Mouse (Mus musculus) neural tube, embryonic 10.5 days (tissue): ENCODE measurements around the gene Ramp3.

Source experiments
- DNase-seq: peaks from one replicate; pipeline ENCODE4 v3.0.0-alpha.2; 2017; ENCODE audit warnings: low spot score; ENCODE audit errors: extremely low spot score

Ramp3 gene

GRCm38 (mm10) chr11:6670044-6670443 lies 11.7 kb downstream of the Ramp3 start:
- DNase-seq = no peak

- no peak for DNase-seq
Observed at GRCm38 (mm10) chr11:6670826-6671225, 12.5 kb downstream of the Ramp3 start.

- DNase-seq = no peak
Observed at GRCm38 (mm10) chr11:6674701-6675100, 16.4 kb downstream of the Ramp3 start.

GRCm38 (mm10) chr11:6675402-6675801 lies 17.1 kb downstream of the Ramp3 start:
- DNase-seq = no peak

GRCm38 (mm10) chr11:6676641-6677040 lies 18.3 kb downstream of the Ramp3 start:
- no peak for DNase-seq

- no peak for DNase-seq
Observed at GRCm38 (mm10) chr11:6677530-6677929, 19.2 kb downstream of the Ramp3 start.

- DNase-seq = no peak
Observed at GRCm38 (mm10) chr11:6679694-6680396, 21.5 kb downstream of the Ramp3 start.

GRCm38 (mm10) chr11:6680397-6680818 lies 22.1 kb downstream of the Ramp3 start:
- DNase-seq = peak; percentile 84

- no peak for DNase-seq
Observed at GRCm38 (mm10) chr11:6684741-6685140, 26.4 kb downstream of the Ramp3 start.

GRCm38 (mm10) chr11:6688888-6689287 lies 30.6 kb downstream of the Ramp3 start:
- no peak for DNase-seq

- no peak for DNase-seq
Observed at GRCm38 (mm10) chr11:6692341-6692740, 34.0 kb downstream of the Ramp3 start.

- DNase-seq = no peak
Observed at GRCm38 (mm10) chr11:6694114-6694513, 35.8 kb downstream of the Ramp3 start.

- no peak for DNase-seq
Observed at GRCm38 (mm10) chr11:6695176-6695575, 36.9 kb downstream of the Ramp3 start.

- DNase-seq = no peak
Observed at GRCm38 (mm10) chr11:6696551-6696950, 38.2 kb downstream of the Ramp3 start.

- no peak for DNase-seq
Observed at GRCm38 (mm10) chr11:6697751-6698150, 39.4 kb downstream of the Ramp3 start.

GRCm38 (mm10) chr11:6698281-6698680 lies 40.0 kb downstream of the Ramp3 start:
- no peak for DNase-seq

- DNase-seq = no peak
Observed at GRCm38 (mm10) chr11:6702258-6702657, 43.9 kb downstream of the Ramp3 start.

GRCm38 (mm10) chr11:6704851-6705250 lies 46.5 kb downstream of the Ramp3 start:
- no peak for DNase-seq

- no peak for DNase-seq
Observed at GRCm38 (mm10) chr11:6705516-6705915, 47.2 kb downstream of the Ramp3 start.

- no peak for DNase-seq
Observed at GRCm38 (mm10) chr11:6706796-6707195, 48.5 kb downstream of the Ramp3 start.

GRCm38 (mm10) chr11:6708437-6708836 lies 50.1 kb downstream of the Ramp3 start:
- DNase-seq = no peak

- DNase-seq = no peak
Observed at GRCm38 (mm10) chr11:6710409-6710808, 52.1 kb downstream of the Ramp3 start.

- no peak for DNase-seq
Observed at GRCm38 (mm10) chr11:6720746-6721145, 62.4 kb downstream of the Ramp3 start.

- DNase-seq = no peak
Observed at GRCm38 (mm10) chr11:6726921-6727320, 68.6 kb downstream of the Ramp3 start.
